Mouse (Mus musculus): ENCODE data around the gene Nod1. TPM values are rescaled to one million over a fixed set of nuclear protein-coding genes. Genes with fewer than 3 reads are reported as not detected.
A peak's percentile ranks its signal among the peaks of the same experiment; 100 is the strongest.

The Nod1 gene
- 1.7 and 2.7 TPM in 2 replicates for polyA plus RNA-seq (2016; fragmentation: Nextera tagmentation; extraction: Ambion mirVana)

DNA sequence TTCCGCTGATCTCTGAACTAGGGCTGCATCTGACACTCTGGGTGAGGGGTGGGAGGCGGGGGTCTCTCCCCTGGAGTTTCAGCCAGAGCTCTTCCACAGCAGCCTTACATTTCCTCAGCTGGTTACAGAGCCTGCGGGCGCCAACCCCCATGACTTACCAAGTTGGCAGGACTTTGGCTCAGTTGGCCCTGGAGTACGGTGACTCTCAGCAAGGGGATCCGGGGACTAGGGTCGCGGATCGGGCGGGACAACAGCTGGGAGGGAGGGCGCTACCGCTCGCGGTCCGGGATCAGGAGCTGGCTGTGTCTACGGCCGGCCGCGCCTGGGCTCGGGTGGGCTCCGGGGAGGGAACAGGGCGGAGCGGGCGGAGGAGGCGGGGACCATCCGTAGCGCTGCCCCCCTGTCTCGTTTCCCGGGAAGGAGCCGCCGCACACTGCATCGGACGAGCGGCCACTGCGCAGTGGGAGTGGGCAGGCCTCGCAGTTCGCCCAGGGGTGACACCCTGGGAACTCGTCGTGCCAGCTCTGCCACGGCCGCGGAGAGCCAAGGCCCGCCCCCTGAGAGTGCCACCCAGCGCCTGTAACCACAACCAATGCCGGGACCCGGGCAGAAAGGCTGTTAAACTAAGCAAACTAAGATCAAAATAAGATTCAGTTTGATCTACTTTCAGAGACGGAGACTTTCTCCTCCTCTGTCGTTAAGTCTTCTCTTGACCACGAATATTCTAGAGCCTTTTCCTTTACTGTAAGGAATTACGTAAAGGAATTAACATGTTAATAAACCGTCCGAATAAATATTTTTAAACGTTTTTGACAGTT, at the start of gene Nod1:
Gene Nod1 (minus strand): TSS at position 502 of the 818 bp plus-strand sequence.
- Histone ChIP-seq H3K4me1 (replicated peaks) (peaks cover 12% of the 10 kb centered on the region), H3K27ac (peak within 1 kb of the TSS; percentile 81), H3K27me3 (ENCODE audit: insufficient read depth, poor library complexity, severe bottlenecking) (peaks cover 58% of the 10 kb centered on the region)

DNA sequence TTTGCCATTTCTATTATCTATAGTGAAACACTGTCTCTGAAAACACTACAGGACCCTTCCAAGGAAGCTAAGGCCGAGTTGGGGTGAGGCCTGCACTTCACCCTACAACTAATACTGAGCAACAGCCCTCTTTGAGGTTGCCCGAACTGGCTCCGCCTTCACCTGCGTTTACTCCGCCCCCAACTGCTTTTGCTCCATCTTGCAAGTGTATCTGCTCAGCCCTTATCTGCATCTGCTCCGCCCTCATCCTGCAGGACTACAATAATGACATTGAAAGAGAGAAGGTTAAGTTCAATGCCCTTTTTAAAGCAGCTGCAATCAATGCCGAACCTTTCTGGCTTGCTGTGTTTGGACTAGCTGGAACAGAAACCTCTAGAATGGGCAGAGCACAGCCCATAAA, 49.4 kb upstream of the Nod1 start:
- Histone ChIP-seq H3K9me3 (no peaks in the 10 kb centered on the region), H3K27ac (no peak overlapping the region)
- no peak for DNase-seq (ENCODE audit: low spot score)

More for the DNA sequence above, at the start of gene Nod1:
- H3K36me3 ChIP-seq: no peaks in the 10 kb centered on the region
- peak within 1 kb of the TSS; percentile 60 for H3K4me3 ChIP-seq
- DNase-seq (ENCODE audit: low spot score): peak; percentile 67
- H3K9me3 ChIP-seq: no peaks in the 10 kb centered on the region
- 3% methylated on average over 53 of the region's 53 CpGs for WGBS

DNA sequence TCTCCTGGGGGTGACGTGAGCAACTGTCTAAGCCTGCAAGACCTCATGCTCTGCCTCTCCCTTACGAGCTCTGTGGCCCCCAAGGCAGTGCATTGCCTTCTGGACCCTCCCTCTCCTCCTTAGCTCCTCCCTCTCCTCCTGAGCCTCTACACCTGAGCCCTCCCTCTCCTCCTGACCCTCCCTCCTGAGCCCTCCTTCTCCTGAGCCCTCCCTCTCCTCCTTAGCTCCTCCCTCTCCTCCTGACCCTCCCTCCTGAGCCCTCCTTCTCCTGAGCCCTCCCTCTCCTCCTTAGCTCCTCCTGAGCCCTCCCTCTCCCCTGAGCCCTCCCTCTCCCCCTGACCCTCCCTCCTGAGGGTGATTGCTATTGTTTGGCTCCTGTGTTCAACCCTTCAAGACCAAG, 46.0 kb upstream of the Nod1 start:
- peaks cover 8% of the 10 kb centered on the region; the same call in 1 of the 2 replicates for H3K4me1 ChIP-seq (replicated peaks)
- H3K4me3 ChIP-seq: no peak overlapping the region
- H3K36me3 ChIP-seq: no peaks in the 10 kb centered on the region
- no peak overlapping the region for H3K27ac ChIP-seq
- peaks cover 8% of the 10 kb centered on the region for H3K27me3 ChIP-seq (ENCODE audit: insufficient read depth, poor library complexity, severe bottlenecking)
- 75% methylated on average over 2 of the region's 2 CpGs for WGBS
- H3K9me3 ChIP-seq: peaks cover 7% of the 10 kb centered on the region; the same call in 1 of the 2 replicates
- DNase-seq (ENCODE audit: low spot score): no peak

More for the DNA sequence above, 49.4 kb upstream of the Nod1 start:
- 92% methylated on average over 7 of the region's 7 CpGs for WGBS
- H3K36me3 ChIP-seq: no peaks in the 10 kb centered on the region
- peaks cover 1% of the 10 kb centered on the region; the same call in 1 of the 2 replicates for H3K4me1 ChIP-seq (replicated peaks)
- peaks cover 8% of the 10 kb centered on the region for H3K27me3 ChIP-seq (ENCODE audit: insufficient read depth, poor library complexity, severe bottlenecking)
- no peak overlapping the region for H3K4me3 ChIP-seq

DNA sequence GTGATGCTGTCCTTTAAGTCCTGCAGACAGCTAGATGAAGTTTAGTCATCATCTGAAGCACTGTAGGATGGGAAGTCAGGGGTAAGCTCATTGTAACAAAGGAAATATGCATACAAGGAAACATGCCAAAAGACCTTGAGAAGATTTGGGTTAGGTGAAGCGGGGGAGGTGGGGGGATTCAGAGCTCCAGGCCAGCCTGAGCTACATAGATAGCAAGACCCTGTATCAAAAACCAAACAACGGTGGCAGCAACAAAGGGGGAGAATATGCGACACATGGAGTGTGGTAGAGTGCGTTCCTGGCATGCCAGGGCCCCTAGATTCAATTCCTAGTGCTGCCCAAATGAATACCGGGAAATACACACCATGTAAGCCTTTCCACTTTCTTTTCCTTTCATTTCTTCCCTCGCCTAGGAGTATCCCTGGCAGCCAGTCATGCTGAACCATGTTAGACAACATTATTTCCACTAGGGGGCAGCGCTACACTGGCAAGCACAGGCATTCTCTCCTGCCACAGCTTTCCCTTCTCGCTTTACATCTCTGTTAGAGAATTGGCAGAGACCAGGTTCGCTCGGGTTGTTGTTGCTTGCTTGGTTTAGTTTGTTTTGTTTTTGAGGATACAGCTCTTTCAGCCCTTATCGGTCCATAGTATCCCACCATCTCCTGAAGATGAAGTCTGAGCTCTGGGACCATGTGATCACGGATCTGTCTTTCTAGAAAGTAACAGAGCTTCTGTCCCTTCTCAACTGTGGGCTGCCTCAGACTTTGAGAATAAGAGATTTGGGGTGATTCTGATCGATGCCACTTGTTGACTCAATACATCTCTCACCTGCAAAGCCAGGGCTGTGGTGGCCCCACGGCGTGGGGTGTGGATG, 44.5 kb upstream of the Nod1 start:
- H3K4me3 ChIP-seq: no peak overlapping the region
- H3K9me3 ChIP-seq: peaks cover 7% of the 10 kb centered on the region; the same call in 1 of the 2 replicates
- no peaks in the 10 kb centered on the region for H3K36me3 ChIP-seq
- peak; percentile 67 for DNase-seq (ENCODE audit: low spot score)
- peaks cover 8% of the 10 kb centered on the region for H3K27me3 ChIP-seq (ENCODE audit: insufficient read depth, poor library complexity, severe bottlenecking)
- peaks cover 8% of the 10 kb centered on the region; the same call in 1 of the 2 replicates for H3K4me1 ChIP-seq (replicated peaks)
- H3K27ac ChIP-seq: no peak overlapping the region
- WGBS: 33% methylated on average over 15 of the region's 15 CpGs

DNA sequence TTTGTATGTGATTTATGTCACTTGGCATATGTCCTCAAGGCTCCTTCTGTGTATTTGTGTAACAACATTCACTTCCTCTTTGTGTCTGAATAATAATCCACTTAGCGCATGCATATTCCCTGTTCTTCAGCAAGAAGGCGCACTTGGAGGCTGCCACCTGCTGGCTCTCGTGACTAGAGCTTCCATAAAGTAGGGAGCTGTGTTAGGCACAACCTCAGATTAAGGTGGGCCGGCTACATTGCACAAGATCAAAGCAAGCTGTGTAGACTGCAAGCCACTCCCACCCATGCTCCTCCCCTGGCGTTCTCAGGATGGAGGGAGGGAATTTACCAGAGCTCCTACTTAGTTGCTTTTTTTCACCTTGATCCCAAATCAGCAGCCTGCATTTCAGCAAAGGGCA, 43.8 kb upstream of the Nod1 start:
- no peak overlapping the region for H3K27ac ChIP-seq
- H3K27me3 ChIP-seq (ENCODE audit: insufficient read depth, poor library complexity, severe bottlenecking): peaks cover 8% of the 10 kb centered on the region
- DNase-seq (ENCODE audit: low spot score): peak; percentile 29
- peaks cover 7% of the 10 kb centered on the region; the same call in 1 of the 2 replicates for H3K9me3 ChIP-seq
- H3K4me1 ChIP-seq (replicated peaks): peaks cover 8% of the 10 kb centered on the region; the same call in 1 of the 2 replicates
- H3K4me3 ChIP-seq: no peak overlapping the region
- WGBS: 25% methylated on average over 5 of the region's 5 CpGs
- H3K36me3 ChIP-seq: no peaks in the 10 kb centered on the region

DNA sequence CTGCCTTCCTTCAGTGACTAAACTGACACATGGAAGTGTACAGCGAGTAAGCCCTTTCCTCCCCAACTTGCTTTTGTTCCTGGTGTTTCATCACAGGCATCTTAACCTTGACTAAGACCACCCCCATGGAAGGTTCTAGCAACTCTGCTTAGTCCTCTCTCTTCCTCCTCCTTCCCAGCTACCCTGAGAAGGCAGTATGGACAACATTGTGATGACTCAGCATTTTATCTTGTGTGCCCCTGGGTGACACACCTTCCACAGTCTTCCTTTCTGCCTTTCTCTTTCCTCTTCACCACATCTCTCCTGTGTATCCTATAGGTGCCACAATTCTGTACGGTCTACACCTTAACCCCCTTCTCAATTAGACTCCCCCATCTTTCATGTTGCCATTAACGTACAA, 41.8 kb upstream of the Nod1 start:
- Histone ChIP-seq H3K9me3 (peaks cover 7% of the 10 kb centered on the region; the same call in 1 of the 2 replicates), H3K4me3 (no peak overlapping the region), H3K4me1 (replicated peaks) (peaks cover 28% of the 10 kb centered on the region), H3K36me3 (no peaks in the 10 kb centered on the region), H3K27ac (no peak overlapping the region), H3K27me3 (ENCODE audit: insufficient read depth, poor library complexity, severe bottlenecking) (peaks cover 15% of the 10 kb centered on the region)
- no peak for DNase-seq (ENCODE audit: low spot score)
- 96% methylated on average over 3 of the region's 3 CpGs for WGBS

DNA sequence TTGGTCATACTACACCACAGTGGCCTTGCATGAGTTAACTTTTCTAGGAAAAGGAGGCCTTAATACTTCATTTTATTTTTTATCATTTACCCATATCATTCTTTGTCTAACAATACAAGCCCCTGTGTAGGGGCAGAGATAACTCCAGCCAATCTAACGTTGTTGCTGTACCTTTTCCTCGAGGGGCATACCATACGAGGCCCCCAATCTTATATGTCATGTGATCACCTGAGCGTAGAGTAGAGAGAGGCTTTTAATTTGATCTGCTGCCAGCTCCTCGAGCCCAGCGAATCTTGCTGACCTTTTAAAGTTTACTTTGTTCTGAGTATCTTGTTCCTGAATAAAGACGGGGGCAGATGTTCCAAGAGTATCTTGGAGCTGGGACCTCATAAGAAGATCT, 40.1 kb upstream of the Nod1 start:
- WGBS: 84% methylated on average over 7 of the region's 7 CpGs
- Histone ChIP-seq H3K4me3 (no peak overlapping the region), H3K27ac (no peak overlapping the region), H3K9me3 (peaks cover 7% of the 10 kb centered on the region; the same call in 1 of the 2 replicates), H3K27me3 (ENCODE audit: insufficient read depth, poor library complexity, severe bottlenecking) (peaks cover 14% of the 10 kb centered on the region), H3K4me1 (replicated peaks) (peaks cover 29% of the 10 kb centered on the region), H3K36me3 (no peaks in the 10 kb centered on the region)
- DNase-seq (ENCODE audit: low spot score): no peak

DNA sequence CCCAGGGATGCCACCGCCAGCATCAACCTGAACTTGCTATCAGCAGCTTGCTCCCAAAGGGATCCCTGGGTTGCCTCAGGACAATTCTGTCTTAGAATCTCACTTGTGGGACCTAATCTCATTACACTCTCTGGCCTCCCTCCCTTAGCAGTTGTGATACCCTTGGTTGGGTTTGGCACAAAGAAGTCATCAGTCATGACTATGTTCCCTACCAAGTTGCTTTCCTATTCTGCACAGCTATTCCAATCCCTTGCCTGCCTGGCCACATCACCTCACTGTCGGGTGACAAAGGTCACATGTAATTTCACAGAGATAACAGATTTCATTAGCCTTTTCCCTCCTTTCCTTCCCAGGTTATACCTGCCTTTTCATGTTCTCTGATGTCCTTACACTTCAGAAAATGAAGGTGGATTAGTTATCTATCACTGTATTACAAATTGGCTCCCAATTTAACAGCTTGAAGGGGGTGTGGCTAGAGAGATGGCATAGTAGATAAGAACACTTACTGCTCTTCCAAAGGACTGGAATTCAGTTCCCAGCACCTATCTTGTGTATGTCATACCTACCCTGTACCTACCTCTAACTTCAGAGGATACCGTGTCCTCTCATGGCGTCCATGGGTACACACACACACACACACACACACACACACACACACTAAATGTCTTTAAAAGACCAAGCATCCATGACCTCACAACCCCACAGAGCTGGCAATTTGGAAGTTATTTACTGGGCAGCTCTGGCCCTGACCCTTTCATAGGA, 38.1 kb upstream of the Nod1 start:
- Histone ChIP-seq H3K27ac (peak overlapping the region; percentile 90), H3K4me1 (replicated peaks) (peaks cover 21% of the 10 kb centered on the region), H3K4me3 (peak overlapping the region; percentile 42), H3K9me3 (peaks cover 7% of the 10 kb centered on the region; the same call in 1 of the 2 replicates), H3K27me3 (ENCODE audit: insufficient read depth, poor library complexity, severe bottlenecking) (peaks cover 14% of the 10 kb centered on the region), H3K36me3 (no peaks in the 10 kb centered on the region)
- no peak for DNase-seq (ENCODE audit: low spot score)
- WGBS: 57% methylated on average over 4 of the region's 4 CpGs

DNA sequence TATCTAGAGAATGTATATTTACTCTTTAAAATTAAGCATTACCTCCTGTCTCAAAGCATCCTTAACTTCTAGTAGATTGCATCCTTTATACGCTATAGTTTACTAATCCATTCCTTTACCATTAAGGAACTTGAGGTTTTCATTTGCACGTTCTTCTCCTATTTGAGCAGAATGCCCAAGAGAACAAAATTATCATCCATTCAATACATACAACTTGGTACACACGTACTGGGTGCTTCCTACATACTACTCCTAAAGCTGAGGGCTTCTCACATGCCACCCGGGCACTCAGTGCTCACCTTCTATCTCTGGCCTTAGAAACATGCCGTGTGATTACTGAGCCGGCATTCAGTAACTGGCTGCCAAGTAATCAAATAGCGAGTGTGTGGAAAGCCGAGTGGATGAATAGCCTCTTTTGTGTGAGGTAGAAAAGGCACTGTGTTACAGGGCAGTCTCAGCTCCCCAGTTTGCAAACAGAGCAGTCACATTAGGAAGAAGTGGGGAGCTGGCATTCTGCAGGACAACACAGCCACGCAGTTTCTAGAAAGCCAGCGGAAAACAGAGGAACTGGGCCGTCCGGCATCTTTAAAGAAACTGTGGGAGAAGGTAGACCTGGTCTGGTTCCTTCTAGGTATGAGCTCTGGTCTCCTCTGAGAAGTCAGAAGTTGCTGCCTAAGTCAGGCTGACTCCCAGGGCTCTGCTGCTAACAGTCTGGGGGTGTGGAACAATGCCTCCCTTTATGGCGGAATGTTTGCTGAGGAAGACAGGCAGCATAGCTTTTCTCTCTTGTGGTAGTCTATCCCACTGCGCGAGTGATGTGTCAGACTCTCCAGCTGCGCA, 37.2 kb upstream of the Nod1 start:
- Histone ChIP-seq H3K4me3 (peak overlapping the region; percentile 42), H3K9me3 (peaks cover 6% of the 10 kb centered on the region; the same call in 1 of the 2 replicates), H3K36me3 (no peaks in the 10 kb centered on the region), H3K4me1 (replicated peaks) (peaks cover 21% of the 10 kb centered on the region), H3K27ac (peak overlapping the region; percentile 90), H3K27me3 (ENCODE audit: insufficient read depth, poor library complexity, severe bottlenecking) (peaks cover 14% of the 10 kb centered on the region)
- 18% methylated on average over 16 of the region's 16 CpGs for WGBS
- DNase-seq (ENCODE audit: low spot score): peak; percentile 50

DNA sequence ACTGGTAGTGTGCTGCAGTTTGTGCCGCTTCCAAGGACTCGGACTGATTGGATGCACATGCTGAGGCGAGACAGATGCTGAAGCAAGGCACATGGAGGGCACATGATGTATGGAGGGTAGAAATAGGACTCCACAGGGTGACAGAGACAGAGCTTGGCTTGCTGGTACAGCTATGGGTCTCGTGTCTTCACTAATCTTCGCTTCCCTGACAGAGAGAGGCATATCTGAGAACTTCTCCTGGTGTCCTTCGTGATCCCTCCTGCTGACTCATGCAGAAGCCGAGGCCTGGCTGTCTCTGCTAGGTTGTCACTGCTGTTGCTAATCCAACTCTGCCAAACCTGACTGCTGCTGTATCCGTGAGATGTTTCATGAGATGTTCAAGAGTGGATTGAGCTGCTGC, 36.0 kb upstream of the Nod1 start:
- Histone ChIP-seq H3K9me3 (no peaks in the 10 kb centered on the region), H3K27me3 (ENCODE audit: insufficient read depth, poor library complexity, severe bottlenecking) (peaks cover 14% of the 10 kb centered on the region), H3K4me1 (replicated peaks) (peaks cover 21% of the 10 kb centered on the region), H3K27ac (peak overlapping the region; percentile 45; the same call in 1 of the 2 replicates), H3K4me3 (no peak overlapping the region), H3K36me3 (no peaks in the 10 kb centered on the region)
- 91% methylated on average over 8 of the region's 8 CpGs for WGBS
- DNase-seq (ENCODE audit: low spot score): no peak

DNA sequence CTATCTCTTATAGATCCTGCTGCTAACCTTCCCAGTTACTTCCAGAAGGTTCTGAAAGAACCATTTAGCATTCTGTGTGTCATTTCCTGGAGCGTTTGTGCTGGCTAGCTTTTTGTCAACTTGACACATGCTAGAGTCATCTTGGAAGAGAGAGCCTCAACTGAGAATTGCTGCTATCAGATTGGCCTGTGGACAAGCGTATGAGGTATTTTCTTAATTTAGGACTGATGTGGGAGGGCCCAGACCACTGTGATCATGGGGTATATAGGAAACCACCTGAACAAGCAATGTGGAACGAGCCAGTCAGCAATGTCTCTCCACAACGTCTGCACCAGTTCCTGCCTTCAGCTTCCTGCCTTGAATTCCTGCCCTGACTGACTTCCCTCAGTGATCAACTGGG, 31.1 kb upstream of the Nod1 start:
- Histone ChIP-seq H3K4me1 (replicated peaks) (no peaks in the 10 kb centered on the region; the same call in 1 of the 2 replicates), H3K27ac (no peak overlapping the region), H3K27me3 (ENCODE audit: insufficient read depth, poor library complexity, severe bottlenecking) (peaks cover 6% of the 10 kb centered on the region), H3K9me3 (no peaks in the 10 kb centered on the region), H3K36me3 (no peaks in the 10 kb centered on the region), H3K4me3 (no peak overlapping the region)
- WGBS: 76% methylated on average over 4 of the region's 4 CpGs
- DNase-seq (ENCODE audit: low spot score): no peak

All from hindbrain, embryonic 10.5 days (tissue).